Mouse (Mus musculus): ENCODE results near the gene Smim11. TPM values are rescaled to one million over a fixed set of nuclear protein-coding genes. Genes with fewer than 3 reads are reported as not detected.

Smim11 gene
- polyA plus RNA-seq, 1 experiment from 2014 or later = 83.0 TPM

GRCm38 (mm10) chr16:92309126-92309525, 8.0 kb downstream of the Smim11 start:
- Histone ChIP-seq H3K4me2 (ENCODE audit: low read length) (no peak overlapping the region), H3K4me3 (replicated peaks; ENCODE audit: low read length) (no peak overlapping the region), H3K36me3 (ENCODE audit: control insufficient read depth, insufficient read depth) (peaks cover 10% of the 10 kb centered on the region), H3K27me3 (replicated peaks; ENCODE audit: control insufficient read depth, insufficient read depth, low read length) (no peaks in the 10 kb centered on the region), H3K4me1 (replicated peaks; ENCODE audit: control insufficient read depth, insufficient read depth, low read length) (peaks cover 2% of the 10 kb centered on the region; the same call in 1 of the 2 replicates), H3K9me3 (ENCODE audit: control insufficient read depth, low read length) (no peaks in the 10 kb centered on the region), H3K27ac (ENCODE audit: low read length) (no peak overlapping the region), H3K9ac (replicated peaks; ENCODE audit: low read depth, low read length) (no peak overlapping the region)
- 31% methylated on average over 4 of the region's 4 CpGs for WGBS
- peak; percentile 45; the same call in 1 of the 2 replicates for ATAC-seq

DNA sequence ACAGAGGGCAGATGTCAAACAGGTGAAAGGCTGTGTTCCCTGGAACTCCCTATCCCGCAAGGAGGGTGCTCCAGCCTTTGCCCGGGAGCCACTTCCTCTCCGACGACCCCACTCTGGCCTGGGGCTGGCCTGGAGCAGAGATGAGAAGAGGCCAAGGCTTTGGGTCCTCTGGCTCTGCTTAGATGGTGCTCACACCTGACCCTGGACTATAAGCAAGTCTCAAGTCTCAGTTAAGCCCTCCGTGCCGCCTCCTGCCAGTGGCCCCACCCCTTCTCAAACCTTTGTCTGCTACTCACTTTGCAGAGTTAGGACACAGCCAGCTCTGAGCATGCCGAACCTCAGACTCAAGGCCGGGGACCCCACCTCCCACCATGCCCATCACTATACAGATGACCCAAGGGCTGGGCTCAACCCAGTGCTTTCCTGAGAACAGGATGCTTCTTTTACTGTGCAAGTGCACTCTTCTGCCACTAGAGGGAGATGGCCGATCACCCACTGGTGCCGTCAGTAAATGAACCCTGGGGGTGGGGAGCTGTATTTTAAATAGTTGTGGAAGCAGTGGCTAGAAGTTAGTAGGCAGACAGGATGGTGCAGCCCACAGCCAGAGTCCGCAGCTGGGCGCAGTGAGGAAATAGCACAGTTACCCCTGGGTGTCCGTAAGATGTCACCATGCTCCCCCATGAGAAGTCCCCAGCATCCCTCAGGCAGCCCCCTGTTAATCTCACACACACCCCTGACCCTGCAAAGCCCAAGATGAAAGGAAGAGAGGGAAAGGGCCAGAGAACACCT, 13.1 kb downstream of the Smim11 start:
- no peak overlapping the region for H3K4me2 ChIP-seq (ENCODE audit: low read length)
- no peaks in the 10 kb centered on the region; the same call in 1 of the 2 replicates for H3K36me3 ChIP-seq (ENCODE audit: control insufficient read depth, insufficient read depth)
- no peaks in the 10 kb centered on the region for H3K27me3 ChIP-seq (replicated peaks; ENCODE audit: control insufficient read depth, insufficient read depth, low read length)
- no peaks in the 10 kb centered on the region for H3K9me3 ChIP-seq (ENCODE audit: control insufficient read depth, low read length)
- ATAC-seq = peak; percentile 74
- 47% methylated on average over 13 of the region's 13 CpGs for WGBS
- no peak overlapping the region for H3K27ac ChIP-seq (ENCODE audit: low read length)
- H3K4me1 ChIP-seq (replicated peaks; ENCODE audit: control insufficient read depth, insufficient read depth, low read length) = peaks cover under 1% of the 10 kb centered on the region; the same call in 1 of the 2 replicates
- H3K9ac ChIP-seq (replicated peaks; ENCODE audit: low read depth, low read length) = no peak overlapping the region
- H3K4me3 ChIP-seq (replicated peaks; ENCODE audit: low read length) = no peak overlapping the region

- no peak for ATAC-seq
- H3K9ac ChIP-seq (replicated peaks; ENCODE audit: low read depth, low read length) = no peak overlapping the region
- no peaks in the 10 kb centered on the region for H3K9me3 ChIP-seq (ENCODE audit: control insufficient read depth, low read length)
- WGBS = 80% methylated on average over 7 of the region's 7 CpGs
- no peak overlapping the region for H3K4me3 ChIP-seq (replicated peaks; ENCODE audit: low read length)
- H3K27me3 ChIP-seq (replicated peaks; ENCODE audit: control insufficient read depth, insufficient read depth, low read length) = no peaks in the 10 kb centered on the region
- no peaks in the 10 kb centered on the region for H3K4me1 ChIP-seq (replicated peaks; ENCODE audit: control insufficient read depth, insufficient read depth, low read length)
- no peak overlapping the region for H3K27ac ChIP-seq (ENCODE audit: low read length)
- H3K4me2 ChIP-seq (ENCODE audit: low read length) = no peak overlapping the region
- no peaks in the 10 kb centered on the region; the same call in 1 of the 2 replicates for H3K36me3 ChIP-seq (ENCODE audit: control insufficient read depth, insufficient read depth)
These were observed 15.1 kb downstream of the Smim11 start for GRCm38 (mm10) chr16:92316049-92316738.

DNA sequence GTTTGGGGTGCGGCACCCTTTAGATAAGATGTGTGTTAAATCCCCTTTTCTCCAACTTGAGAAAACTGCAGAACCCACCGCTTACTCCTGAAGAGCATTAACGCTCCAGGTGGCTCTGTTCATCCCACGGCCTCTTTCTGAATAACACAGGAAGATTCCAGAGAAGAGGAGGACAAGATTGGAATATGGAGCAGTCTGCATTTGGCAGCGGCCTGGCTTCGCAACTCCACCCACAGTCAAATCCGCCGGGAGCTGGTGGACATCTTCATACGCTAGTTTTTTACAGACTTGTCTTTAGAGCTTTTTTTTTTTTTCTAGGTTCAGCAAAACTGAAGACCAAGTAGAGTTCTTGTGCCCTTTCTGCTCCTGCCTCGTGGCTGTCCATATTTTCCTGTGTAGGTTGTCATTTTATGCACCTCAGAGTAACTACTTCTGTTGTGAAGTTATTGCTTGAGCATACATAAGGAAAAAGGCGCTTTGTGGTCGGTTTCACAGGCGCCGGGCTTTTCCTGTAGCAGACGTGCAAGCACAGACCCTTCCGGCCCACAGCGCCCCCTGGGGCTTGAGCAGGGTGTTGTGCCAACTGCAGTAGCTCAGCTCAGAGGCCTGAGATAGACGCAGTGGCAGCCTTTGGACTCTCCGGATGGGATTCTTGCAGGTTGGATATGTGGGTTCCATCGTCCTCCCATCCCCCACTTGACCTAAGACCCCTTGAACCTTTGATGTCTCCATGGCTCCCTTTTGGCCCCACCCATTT, 18.4 kb downstream of the Smim11 start:
- no peak for ATAC-seq
- 73% methylated on average over 20 of the region's 20 CpGs for WGBS

DNA sequence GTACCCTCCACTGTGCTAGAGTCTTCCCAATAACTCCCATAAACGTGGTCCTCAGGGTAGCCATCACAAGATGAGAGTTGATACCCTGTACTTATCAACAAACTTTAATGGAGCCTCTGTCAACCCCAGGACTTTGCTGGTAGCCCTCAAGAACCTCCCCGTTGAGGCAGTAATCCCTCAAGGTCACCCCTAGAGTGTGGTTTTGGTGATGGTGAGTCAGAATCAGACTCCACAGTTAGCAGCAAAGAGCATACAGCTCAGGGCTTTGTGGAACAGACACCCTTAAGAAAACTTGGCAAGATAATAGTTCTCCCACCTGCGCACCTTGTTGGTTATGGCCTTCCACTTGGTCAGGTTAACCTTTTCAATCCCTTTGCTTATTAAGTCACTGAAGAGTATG, 19.3 kb downstream of the Smim11 start:
- WGBS = 87% methylated on average over 3 of the region's 3 CpGs
- Histone ChIP-seq H3K4me3 (replicated peaks; ENCODE audit: low read length) (no peak overlapping the region), H3K4me1 (replicated peaks; ENCODE audit: control insufficient read depth, insufficient read depth, low read length) (no peaks in the 10 kb centered on the region), H3K27me3 (replicated peaks; ENCODE audit: control insufficient read depth, insufficient read depth, low read length) (no peaks in the 10 kb centered on the region), H3K4me2 (ENCODE audit: low read length) (no peak overlapping the region), H3K36me3 (ENCODE audit: control insufficient read depth, insufficient read depth) (no peaks in the 10 kb centered on the region), H3K9ac (replicated peaks; ENCODE audit: low read depth, low read length) (no peak overlapping the region), H3K9me3 (ENCODE audit: control insufficient read depth, low read length) (no peaks in the 10 kb centered on the region), H3K27ac (ENCODE audit: low read length) (no peak overlapping the region)
- no peak for ATAC-seq

More for the DNA sequence above, 18.4 kb downstream of the Smim11 start:
- H3K27me3 ChIP-seq (replicated peaks; ENCODE audit: control insufficient read depth, insufficient read depth, low read length) = no peaks in the 10 kb centered on the region
- H3K4me1 ChIP-seq (replicated peaks; ENCODE audit: control insufficient read depth, insufficient read depth, low read length) = no peaks in the 10 kb centered on the region
- H3K4me2 ChIP-seq (ENCODE audit: low read length) = no peak overlapping the region
- H3K36me3 ChIP-seq (ENCODE audit: control insufficient read depth, insufficient read depth) = no peaks in the 10 kb centered on the region
- H3K27ac ChIP-seq (ENCODE audit: low read length) = no peak overlapping the region
- no peak overlapping the region for H3K9ac ChIP-seq (replicated peaks; ENCODE audit: low read depth, low read length)
- no peak overlapping the region for H3K4me3 ChIP-seq (replicated peaks; ENCODE audit: low read length)
- H3K9me3 ChIP-seq (ENCODE audit: control insufficient read depth, low read length) = no peaks in the 10 kb centered on the region

DNA sequence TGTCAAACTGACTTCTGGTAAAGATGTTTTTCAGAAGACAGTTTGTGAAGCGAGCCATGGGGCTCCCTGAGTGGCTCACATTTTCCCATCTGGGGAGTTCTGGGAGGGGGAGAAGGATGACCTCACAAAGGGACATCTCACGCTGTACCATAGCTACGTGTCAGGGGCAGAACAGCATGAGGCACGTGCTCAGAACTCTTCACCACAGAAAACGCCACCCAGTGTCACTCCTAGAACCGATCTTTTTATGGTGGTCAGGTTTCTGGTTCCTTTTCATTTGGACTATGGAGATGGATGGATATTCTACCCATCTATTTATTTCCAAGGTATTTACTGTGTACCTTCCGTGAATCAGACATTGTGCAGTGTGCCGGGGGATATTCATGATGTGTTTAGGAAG, 20.3 kb downstream of the Smim11 start, which contains the start of gene Fam243:
Gene Fam243, minus strand, starts transcription at position 101 of the 400 bp plus-strand sequence.
- Histone ChIP-seq H3K4me1 (replicated peaks; ENCODE audit: control insufficient read depth, insufficient read depth, low read length) (no peaks in the 10 kb centered on the region), H3K4me2 (ENCODE audit: low read length) (no peak within 1 kb of the TSS), H3K9ac (replicated peaks; ENCODE audit: low read depth, low read length) (no peak within 1 kb of the TSS), H3K27ac (ENCODE audit: low read length) (no peak within 1 kb of the TSS), H3K27me3 (replicated peaks; ENCODE audit: control insufficient read depth, insufficient read depth, low read length) (no peaks in the 10 kb centered on the region), H3K9me3 (ENCODE audit: control insufficient read depth, low read length) (no peaks in the 10 kb centered on the region), H3K4me3 (replicated peaks; ENCODE audit: low read length) (no peak within 1 kb of the TSS), H3K36me3 (ENCODE audit: control insufficient read depth, insufficient read depth) (no peaks in the 10 kb centered on the region)
- no peak for ATAC-seq
- WGBS = 91% methylated on average over 8 of the region's 8 CpGs

GRCm38 (mm10) chr16:92324309-92325061, 23.4 kb downstream of the Smim11 start:
- no peak overlapping the region for H3K4me2 ChIP-seq (ENCODE audit: low read length)
- no peak overlapping the region for H3K27ac ChIP-seq (ENCODE audit: low read length)
- no peak overlapping the region for H3K4me3 ChIP-seq (replicated peaks; ENCODE audit: low read length)
- no peaks in the 10 kb centered on the region for H3K4me1 ChIP-seq (replicated peaks; ENCODE audit: control insufficient read depth, insufficient read depth, low read length)
- H3K27me3 ChIP-seq (replicated peaks; ENCODE audit: control insufficient read depth, insufficient read depth, low read length) = no peaks in the 10 kb centered on the region
- H3K9ac ChIP-seq (replicated peaks; ENCODE audit: low read depth, low read length) = no peak overlapping the region
- no peaks in the 10 kb centered on the region for H3K36me3 ChIP-seq (ENCODE audit: control insufficient read depth, insufficient read depth)
- no peak for ATAC-seq
- 12% methylated on average over 7 of the region's 7 CpGs for WGBS
- no peaks in the 10 kb centered on the region for H3K9me3 ChIP-seq (ENCODE audit: control insufficient read depth, low read length)

DNA sequence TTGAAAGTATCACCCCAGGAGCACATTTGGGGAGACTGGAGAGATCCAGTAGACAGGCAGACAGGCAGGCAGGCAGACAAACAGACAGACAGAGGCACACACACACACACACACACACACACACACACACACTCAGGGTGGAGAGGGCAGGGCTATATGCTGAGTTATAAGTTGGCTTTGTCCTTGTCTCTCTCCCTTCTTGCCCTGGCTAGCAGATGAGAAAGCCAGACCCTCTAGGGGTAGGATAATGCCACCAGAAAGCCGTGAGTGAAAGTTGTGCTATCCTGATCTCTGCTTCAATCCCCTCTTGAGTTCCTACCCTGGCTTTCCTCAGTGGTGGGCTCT, 23.9 kb downstream of the Smim11 start:
- 27% methylated on average over 1 of the region's 1 CpGs for WGBS
- no peaks in the 10 kb centered on the region for H3K27me3 ChIP-seq (replicated peaks; ENCODE audit: control insufficient read depth, insufficient read depth, low read length)
- no peak overlapping the region for H3K4me2 ChIP-seq (ENCODE audit: low read length)
- H3K9ac ChIP-seq (replicated peaks; ENCODE audit: low read depth, low read length) = no peak overlapping the region
- no peaks in the 10 kb centered on the region for H3K9me3 ChIP-seq (ENCODE audit: control insufficient read depth, low read length)
- no peaks in the 10 kb centered on the region for H3K36me3 ChIP-seq (ENCODE audit: control insufficient read depth, insufficient read depth)
- no peak for ATAC-seq
- H3K27ac ChIP-seq (ENCODE audit: low read length) = no peak overlapping the region
- no peaks in the 10 kb centered on the region for H3K4me1 ChIP-seq (replicated peaks; ENCODE audit: control insufficient read depth, insufficient read depth, low read length)
- no peak overlapping the region for H3K4me3 ChIP-seq (replicated peaks; ENCODE audit: low read length)

All from forebrain, embryonic 16.5 days (tissue).